Mouse (Mus musculus) limb, embryonic 13.5 days (tissue): Measurements from ENCODE around the gene B3galt1. TPM values are rescaled to one million over a fixed set of nuclear protein-coding genes. Genes with fewer than 3 reads are reported as not detected.
A peak's percentile ranks its signal among the peaks of the same experiment; 100 is the strongest.

Source experiments
- ATAC-seq: fragments of 200-750 bp; cut with Nextera tagmentation; 2 replicates; pipeline ENCODE4 v1.8.0; 2017; ENCODE audit warnings: low read depth, moderate number of reproducible peaks, moderate TSS enrichment; ENCODE audit not compliant: low FRiP score
- H3K27ac ChIP-seq: fragments of 300-500 bp; sonication (generic); 2 replicates; pipeline ENCODE4 v1.5.1; 2015; ENCODE audit warnings: inconsistent platforms, mild to moderate bottlenecking, moderate library complexity
- H3K27me3 ChIP-seq: fragments of 300-500 bp; sonication (generic); 2 replicates; pipeline ENCODE4 v1.6.1; 2015; ENCODE audit warnings: mild to moderate bottlenecking, inconsistent platforms
- H3K36me3 ChIP-seq: fragments of 300-500 bp; sonication (generic); 2 replicates; pipeline ENCODE4 v1.6.1; 2015; ENCODE audit warnings: inconsistent platforms, mild to moderate bottlenecking, moderate library complexity
- H3K4me1 ChIP-seq: fragments of 300-500 bp; sonication (generic); 2 replicates; pipeline ENCODE4 v1.6.1; 2015; ENCODE audit warnings: inconsistent platforms
- H3K4me2 ChIP-seq: fragments of 300-500 bp; sonication (generic); replicated peaks from 2 replicates; pipeline ENCODE4 v1.6.1; 2015; ENCODE audit warnings: inconsistent platforms, mild to moderate bottlenecking, moderate library complexity
- H3K4me3 ChIP-seq: fragments of 300-500 bp; sonication (generic); 2 replicates; pipeline ENCODE4 v1.5.1; 2015; ENCODE audit warnings: moderate library complexity, mild to moderate bottlenecking, inconsistent platforms
- H3K9ac ChIP-seq: fragments of 300-500 bp; sonication (generic); 2 replicates; pipeline ENCODE4 v1.6.1; 2015; ENCODE audit warnings: mild to moderate bottlenecking, inconsistent platforms
- H3K9me3 ChIP-seq: fragments of 300-500 bp; sonication (generic); 2 replicates; pipeline ENCODE4 v1.6.1; 2016; ENCODE audit warnings: inconsistent platforms
- WGBS: fragments of 180-500 bp; shearing (Covaris S2); methylation state at CpG from one replicate; pipeline ENCODE4 v1.1.7; 2015; 5-methylcytosine and 5-hydroxymethylcytosine counted together
- microRNA-seq: library from miRNA; unstranded; fragments of <30 nt; microRNA quantifications from one replicate; pipeline ENCODE4, GENCODE M21; 2016
- polyA plus RNA-seq: library from polyadenylated mRNA; unstranded; fragments of >200 nt; fragmentation: Nextera tagmentation; extraction: Ambion mirVana; gene quantifications from 2 replicates; pipeline ENCODE4 v1.2.1, GENCODE M21; 2015

B3galt1 gene
- polyA plus RNA-seq, 1 experiment from 2014 or later = 11.1 TPM

DNA sequence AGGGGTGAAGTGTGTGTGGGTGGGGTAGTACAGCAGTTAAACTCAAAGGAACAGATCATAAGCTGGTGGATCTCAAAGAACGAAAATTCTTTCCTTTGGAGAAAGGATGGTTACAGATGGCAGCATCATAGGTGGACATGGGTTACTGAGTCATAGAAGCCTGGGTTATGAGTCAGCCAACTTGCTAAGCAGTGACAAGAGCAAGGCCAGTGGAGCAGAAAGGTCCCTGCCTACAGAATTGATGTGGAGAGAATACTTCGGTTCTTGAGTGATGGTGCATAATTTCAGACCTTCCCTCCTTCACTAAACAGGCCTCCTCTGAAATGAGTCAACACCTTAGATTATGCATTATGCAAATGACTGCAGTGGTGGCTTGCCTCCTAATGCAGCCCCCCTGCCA, 525.9 kb downstream of the B3galt1 start:
- Histone ChIP-seq H3K27ac (no peak overlapping the region), H3K9ac (no peak overlapping the region), H3K9me3 (no peaks in the 10 kb centered on the region), H3K27me3 (no peaks in the 10 kb centered on the region), H3K4me1 (no peaks in the 10 kb centered on the region), H3K4me3 (no peak overlapping the region), H3K4me2 (no peak overlapping the region), H3K36me3 (no peaks in the 10 kb centered on the region)
- 91% methylated on average over 2 of the region's 2 CpGs for WGBS
- ATAC-seq = no peak

DNA sequence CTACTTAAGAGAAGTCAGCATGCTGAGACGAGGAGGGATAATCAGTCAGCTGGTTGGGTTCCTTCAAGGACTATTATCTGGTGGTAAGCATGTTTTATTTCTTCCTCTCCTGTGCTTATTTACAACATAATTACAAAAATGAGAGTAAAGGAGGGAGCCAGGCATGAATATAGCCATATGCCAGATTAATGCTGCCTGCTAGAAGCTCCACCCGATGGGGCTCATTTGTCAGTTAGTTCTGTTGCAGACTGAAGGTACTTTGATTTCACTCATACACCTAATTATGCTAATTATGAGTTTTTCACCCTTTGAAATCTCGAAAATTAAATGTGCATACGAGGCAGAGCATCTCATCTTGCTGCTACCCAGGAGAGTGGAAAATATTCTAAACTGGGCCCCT, 539.0 kb downstream of the B3galt1 start:
- Histone ChIP-seq H3K27me3 (no peaks in the 10 kb centered on the region), H3K9ac (no peak overlapping the region), H3K4me2 (no peak overlapping the region), H3K9me3 (no peaks in the 10 kb centered on the region), H3K27ac (no peak overlapping the region), H3K4me3 (no peak overlapping the region), H3K36me3 (no peaks in the 10 kb centered on the region), H3K4me1 (no peaks in the 10 kb centered on the region)
- no peak for ATAC-seq
- 59% methylated on average over 4 of the region's 4 CpGs for WGBS

DNA sequence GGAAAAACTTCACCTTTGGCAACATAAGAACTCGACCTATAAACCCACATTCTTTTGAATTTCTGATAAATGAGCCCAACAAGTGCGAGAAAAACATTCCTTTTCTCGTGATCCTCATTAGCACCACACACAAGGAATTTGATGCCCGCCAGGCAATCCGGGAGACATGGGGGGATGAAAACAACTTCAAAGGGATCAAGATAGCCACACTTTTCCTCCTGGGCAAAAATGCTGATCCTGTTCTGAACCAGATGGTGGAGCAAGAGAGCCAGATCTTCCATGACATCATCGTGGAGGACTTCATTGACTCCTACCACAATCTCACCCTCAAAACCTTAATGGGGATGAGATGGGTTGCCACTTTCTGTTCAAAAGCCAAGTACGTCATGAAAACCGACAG, 552.4 kb downstream of the B3galt1 start:
- 69% methylated on average over 8 of the region's 8 CpGs for WGBS
- no peaks in the 10 kb centered on the region for H3K4me1 ChIP-seq

DNA sequence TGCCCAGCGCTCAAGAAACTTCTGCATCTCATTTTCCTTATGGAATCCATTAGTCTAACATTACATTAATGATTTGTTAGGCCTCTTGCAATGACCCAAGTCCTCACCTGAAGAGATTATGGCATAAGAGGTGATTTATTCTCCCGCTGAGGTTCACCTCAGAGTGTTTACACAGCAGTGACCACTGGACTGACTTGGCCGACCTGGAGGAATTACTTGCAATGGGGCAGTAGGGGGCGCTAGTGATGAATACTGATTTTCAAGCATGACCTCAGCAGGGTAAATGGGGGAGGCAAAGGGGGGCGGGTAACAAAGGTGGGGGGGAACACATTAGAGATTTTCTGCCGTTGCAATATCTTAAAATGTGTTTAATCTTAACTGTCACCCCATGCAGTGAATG, 559.1 kb downstream of the B3galt1 start:
- Histone ChIP-seq H3K4me3 (no peak overlapping the region), H3K9ac (no peak overlapping the region), H3K36me3 (no peaks in the 10 kb centered on the region), H3K4me1 (no peaks in the 10 kb centered on the region), H3K9me3 (peaks cover 3% of the 10 kb centered on the region; the same call in 1 of the 2 replicates), H3K27me3 (no peaks in the 10 kb centered on the region), H3K4me2 (no peak overlapping the region), H3K27ac (no peak overlapping the region)
- 54% methylated on average over 6 of the region's 6 CpGs for WGBS
- ATAC-seq = no peak

More for the DNA sequence above, 552.4 kb downstream of the B3galt1 start:
- Histone ChIP-seq H3K9ac (no peak overlapping the region), H3K27me3 (no peaks in the 10 kb centered on the region), H3K27ac (no peak overlapping the region), H3K9me3 (no peaks in the 10 kb centered on the region), H3K4me3 (no peak overlapping the region), H3K4me2 (no peak overlapping the region), H3K36me3 (peaks cover 6% of the 10 kb centered on the region; the same call in 1 of the 2 replicates)
- ATAC-seq = no peak

DNA sequence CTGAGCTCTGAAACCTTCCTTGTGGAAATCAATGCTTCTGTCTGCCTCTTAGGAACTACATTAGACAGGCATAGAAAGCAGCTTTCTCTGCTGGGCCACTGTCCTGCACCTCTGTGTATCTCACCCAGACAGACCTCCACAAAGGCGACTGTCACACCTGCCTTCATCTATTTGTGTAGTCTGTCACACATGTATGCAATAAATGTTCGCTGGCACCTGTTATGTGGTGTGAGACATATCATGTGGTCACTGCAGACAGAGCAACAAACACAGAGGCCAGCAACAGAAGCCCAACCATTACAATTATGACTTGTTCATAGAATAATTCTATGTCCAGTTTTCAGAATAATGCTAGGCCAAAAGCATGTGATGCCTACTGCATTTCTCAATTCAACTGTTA, 575.4 kb downstream of the B3galt1 start:
- H3K4me2 ChIP-seq = no peak overlapping the region
- H3K4me1 ChIP-seq = no peaks in the 10 kb centered on the region
- H3K27me3 ChIP-seq = no peaks in the 10 kb centered on the region
- WGBS = 77% methylated on average over 2 of the region's 2 CpGs
- no peak overlapping the region for H3K4me3 ChIP-seq
- no peak overlapping the region for H3K9ac ChIP-seq
- H3K36me3 ChIP-seq = no peaks in the 10 kb centered on the region
- no peaks in the 10 kb centered on the region for H3K9me3 ChIP-seq
- ATAC-seq = no peak; the same call in 1 of the 2 replicates
- H3K27ac ChIP-seq = no peak overlapping the region

DNA sequence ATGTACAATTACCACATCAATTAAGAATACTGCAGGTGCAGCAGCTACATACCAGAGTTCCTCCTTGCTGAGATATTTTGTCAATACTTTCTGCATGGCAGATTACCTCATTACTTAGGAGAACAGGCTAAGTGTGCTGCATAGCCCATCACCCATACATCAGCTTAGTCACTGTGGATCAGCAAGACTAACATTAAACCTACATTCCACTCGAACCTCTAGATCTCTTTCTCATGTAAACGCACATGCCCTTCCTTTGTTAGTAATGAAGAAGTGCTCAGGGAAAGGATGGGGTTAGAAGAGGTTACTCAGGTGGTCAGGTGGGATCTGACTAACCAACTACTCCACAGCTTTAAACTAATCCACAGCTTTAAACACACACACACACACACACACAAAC, 577.6 kb downstream of the B3galt1 start:
- H3K4me3 ChIP-seq = no peak overlapping the region
- no peak overlapping the region for H3K27ac ChIP-seq
- no peak overlapping the region for H3K4me2 ChIP-seq
- H3K4me1 ChIP-seq = no peaks in the 10 kb centered on the region
- no peaks in the 10 kb centered on the region for H3K36me3 ChIP-seq
- H3K9ac ChIP-seq = no peak overlapping the region
- WGBS = 69% methylated on average over 2 of the region's 2 CpGs
- H3K27me3 ChIP-seq = no peaks in the 10 kb centered on the region
- H3K9me3 ChIP-seq = no peaks in the 10 kb centered on the region
- no peak for ATAC-seq

DNA sequence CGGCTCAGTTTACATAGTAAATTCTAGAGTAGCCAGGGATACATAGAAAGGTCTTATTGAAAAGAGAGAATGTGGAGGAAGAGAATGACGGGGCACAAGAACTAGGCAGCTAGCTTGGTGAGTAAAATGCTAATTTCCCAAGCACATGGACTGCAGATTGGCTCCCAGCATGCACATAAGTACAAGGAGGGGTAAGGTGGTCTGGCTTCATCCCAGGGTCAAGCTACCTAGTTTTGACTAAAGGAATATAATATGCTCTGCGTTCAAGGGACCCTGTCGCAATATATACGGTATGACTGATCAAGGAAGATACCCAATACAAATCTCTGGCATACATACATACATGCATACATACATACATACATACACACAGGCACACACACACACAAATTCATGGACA, 594.1 kb downstream of the B3galt1 start:
- no peak overlapping the region for H3K9ac ChIP-seq
- no peaks in the 10 kb centered on the region for H3K9me3 ChIP-seq
- no peak for ATAC-seq
- 86% methylated on average over 5 of the region's 5 CpGs for WGBS
- H3K4me1 ChIP-seq = no peaks in the 10 kb centered on the region
- no peaks in the 10 kb centered on the region for H3K36me3 ChIP-seq
- H3K4me3 ChIP-seq = no peak overlapping the region
- H3K4me2 ChIP-seq = no peak overlapping the region
- no peaks in the 10 kb centered on the region for H3K27me3 ChIP-seq
- H3K27ac ChIP-seq = no peak overlapping the region

DNA sequence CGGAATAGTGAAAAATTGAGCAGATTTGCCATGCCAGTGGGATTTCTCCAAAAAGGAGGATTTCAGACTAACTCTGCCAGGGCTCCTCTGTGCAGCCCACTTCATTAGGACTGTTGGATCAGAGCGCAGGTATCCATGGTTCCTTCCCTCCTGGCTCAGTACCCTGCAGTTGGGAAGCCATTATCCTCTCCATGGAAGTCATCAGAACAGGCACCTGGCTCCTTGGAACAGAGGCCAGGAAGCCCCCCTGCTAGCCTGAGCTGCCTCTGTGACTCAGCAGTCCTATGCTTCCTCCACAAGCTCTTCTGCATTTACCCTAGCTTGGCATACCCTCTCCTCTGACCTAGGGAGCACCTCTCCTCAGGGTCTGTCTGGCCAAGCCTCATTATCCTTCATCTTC, 594.9 kb downstream of the B3galt1 start:
- no peak overlapping the region for H3K9ac ChIP-seq
- H3K27me3 ChIP-seq = no peaks in the 10 kb centered on the region
- H3K9me3 ChIP-seq = no peaks in the 10 kb centered on the region
- no peaks in the 10 kb centered on the region for H3K36me3 ChIP-seq
- no peak overlapping the region for H3K4me2 ChIP-seq
- no peak overlapping the region for H3K27ac ChIP-seq
- no peak overlapping the region for H3K4me3 ChIP-seq
- no peaks in the 10 kb centered on the region for H3K4me1 ChIP-seq
- no peak for ATAC-seq
- 90% methylated on average over 2 of the region's 2 CpGs for WGBS

DNA sequence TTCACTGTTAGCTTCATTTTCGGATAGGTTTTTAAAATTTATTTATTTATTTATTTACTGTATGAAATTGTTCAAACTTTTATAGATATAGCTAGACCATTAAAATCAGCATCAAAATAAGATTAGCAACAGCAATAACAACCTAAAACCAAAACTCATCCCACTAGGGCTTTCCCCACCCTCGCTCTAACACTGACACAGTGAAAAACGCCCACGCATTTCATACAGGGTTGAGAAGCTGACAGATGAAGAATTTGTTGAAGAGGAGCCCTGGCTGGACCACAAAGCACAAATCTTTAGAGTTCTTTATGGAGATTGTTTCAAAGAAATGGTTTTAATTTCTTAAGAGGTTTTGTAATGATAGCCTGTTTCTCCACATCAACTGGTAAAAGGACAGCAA, 596.3 kb downstream of the B3galt1 start:
- Histone ChIP-seq H3K4me3 (no peak overlapping the region), H3K9ac (no peak overlapping the region), H3K27ac (no peak overlapping the region), H3K4me2 (no peak overlapping the region), H3K9me3 (no peaks in the 10 kb centered on the region), H3K36me3 (no peaks in the 10 kb centered on the region), H3K27me3 (no peaks in the 10 kb centered on the region), H3K4me1 (no peaks in the 10 kb centered on the region)
- ATAC-seq = no peak
- 90% methylated on average over 4 of the region's 4 CpGs for WGBS

DNA sequence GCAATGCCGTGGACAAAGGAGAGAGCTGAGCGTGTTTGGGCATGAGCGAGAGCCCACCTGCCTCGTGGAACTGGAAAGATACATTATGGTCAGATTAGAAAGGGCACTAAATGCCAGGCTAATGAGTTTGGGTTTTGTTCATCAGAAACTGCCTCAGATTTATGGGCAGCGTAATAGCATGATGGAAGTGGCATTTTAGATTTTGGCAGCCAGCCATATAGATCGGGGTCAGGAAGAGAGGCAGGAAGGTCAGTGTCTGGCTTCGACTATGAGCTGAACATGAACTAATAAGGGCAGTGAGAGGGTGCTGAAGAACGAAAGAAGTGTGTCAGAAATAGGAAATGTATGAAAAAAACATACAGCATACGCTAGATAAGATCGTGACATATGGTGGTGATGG, 605.6 kb downstream of the B3galt1 start:
- H3K36me3 ChIP-seq = no peaks in the 10 kb centered on the region

More for the DNA sequence above, 605.6 kb downstream of the B3galt1 start:
- Histone ChIP-seq H3K4me1 (peaks cover 10% of the 10 kb centered on the region), H3K27ac (no peak overlapping the region), H3K9ac (no peak overlapping the region), H3K27me3 (no peaks in the 10 kb centered on the region), H3K4me3 (no peak overlapping the region), H3K4me2 (no peak overlapping the region), H3K9me3 (no peaks in the 10 kb centered on the region)
- WGBS = 68% methylated on average over 10 of the region's 10 CpGs
- ATAC-seq = no peak

Small RNA genes lying within 50 kb of the gene (microRNA-seq; reads per million reads assigned to microRNA genes)
- gene Mir6335 = not detected
- gene Mir7224 = 2.4 reads per million, percentile 8 among the genes with 10 or more reads in this experiment

Other genes starting within 250 kb of the B3galt1 start
- gene Gm21830, start 152.1 kb upstream of the B3galt1 start, polyA plus RNA-seq = not detected in 2 replicates
- not detected in 2 replicates for gene Gm26727, start 132.7 kb upstream of the B3galt1 start, polyA plus RNA-seq
- gene Xirp2, start 119.9 kb upstream of the B3galt1 start, polyA plus RNA-seq = not detected in 2 replicates